Mouse (Mus musculus) layer of hippocampus, adult 18-20 months (tissue): Measurements from ENCODE around the gene Pip5kl1. TPM values are rescaled to one million over a fixed set of nuclear protein-coding genes. Genes with fewer than 3 reads are reported as not detected.

Experiments
- total RNA-seq, 2 experiments: library from RNA; stranded (reverse); gene quantifications; 2 replicates each; pipeline ENCODE4 v1.2.3; 2021

Pip5kl1 gene
- total RNA-seq, 2 experiments from 2014 or later, result 3.3 to 3.5 TPM

Other genes starting within 250 kb of the Pip5kl1 start
- gene Ciz1, start 222.5 kb upstream of the Pip5kl1 start, total RNA-seq, result 10 to 100 TPM; 69.3 to 77.0 TPM
- 1,000 to 10,000 TPM; 1,288 to 1,307 TPM for gene Dnm1, start 221.5 kb upstream of the Pip5kl1 start, total RNA-seq
- gene 1110008P14Rik, start 192.9 kb upstream of the Pip5kl1 start, total RNA-seq, result 100 to 1,000 TPM; 153 to 155 TPM
- gene Lcn2, start 186.5 kb upstream of the Pip5kl1 start, total RNA-seq, result under 1 TPM in 1 of 2 experiments, not detected in 1; 0.51 TPM
- 10 to 100 TPM; 35.1 to 41.4 TPM for gene Ptges2, start 178.9 kb upstream of the Pip5kl1 start, total RNA-seq
- gene Naif1, start 124.3 kb upstream of the Pip5kl1 start, total RNA-seq, result 1 to 10 TPM; 4.6 to 4.8 TPM
- 10 to 100 TPM; 57.2 to 59.5 TPM for gene Slc25a25, start 123.4 kb upstream of the Pip5kl1 start, total RNA-seq
- gene Fam102a, start 39.5 kb upstream of the Pip5kl1 start, total RNA-seq, result 10 to 100 TPM; 76.0 to 77.2 TPM
- gene Dpm2, start 3.9 kb upstream of the Pip5kl1 start, total RNA-seq, result 10 to 100 TPM; 78.9 to 81.8 TPM
- under 1 TPM; 0.20 to 0.43 TPM for gene 9430097D07Rik, start 887 bp downstream of the Pip5kl1 start, total RNA-seq
- 10 to 100 TPM; 40.4 to 44.8 TPM for gene St6galnac4, start 12.3 kb downstream of the Pip5kl1 start, total RNA-seq
- gene St6galnac6, start 24.9 kb downstream of the Pip5kl1 start, total RNA-seq, result 100 to 1,000 TPM; 134 to 142 TPM
- 100 to 1,000 TPM; 128 to 131 TPM for gene Ak1, start 47.0 kb downstream of the Pip5kl1 start, total RNA-seq
- 10 to 100 TPM; 14.9 to 16.7 TPM for gene Eng, start 71.8 kb downstream of the Pip5kl1 start, total RNA-seq
- 1 to 10 TPM; 8.5 to 9.9 TPM for gene Fpgs, start 129.3 kb downstream of the Pip5kl1 start, total RNA-seq
- gene Cdk9, start 138.3 kb downstream of the Pip5kl1 start, total RNA-seq, result 100 to 1,000 TPM; 119 to 123 TPM
- 10 to 100 TPM; 16.6 to 19.4 TPM for gene Sh2d3c, start 146.3 kb downstream of the Pip5kl1 start, total RNA-seq
- gene 6330409D20Rik, start 166.2 kb downstream of the Pip5kl1 start, total RNA-seq, result 1 to 10 TPM; 1.5 to 1.8 TPM
- gene Tor2a, start 182.4 kb downstream of the Pip5kl1 start, total RNA-seq, result 10 to 100 TPM; 30.2 to 32.1 TPM
- gene Ttc16, start 200.8 kb downstream of the Pip5kl1 start, total RNA-seq, result 1 to 10 TPM in 1 of 2 experiments, under 1 TPM in 1; 0.94 to 1.2 TPM
- 1 to 10 TPM; 6.0 to 7.5 TPM for gene Ptrh1, start 201.0 kb downstream of the Pip5kl1 start, total RNA-seq
- 1 to 10 TPM; 1.5 to 1.7 TPM for gene Cfap157, start 209.6 kb downstream of the Pip5kl1 start, total RNA-seq